Mouse (Mus musculus) bone marrow macrophage, adult 2 months (primary cell): Measurements from ENCODE around the gene Bcl2.

Source experiments
- CTCF ChIP-seq: IDR thresholded peaks from 2 replicates; pipeline ENCODE4 v1.5.1; 2012; ENCODE audit warnings: low read depth, mild to moderate bottlenecking, low read length, moderate library complexity
- POLR2A ChIP-seq: IDR thresholded peaks from 2 replicates; pipeline ENCODE4 v1.6.1; 2012; ENCODE audit warnings: mild to moderate bottlenecking, low read depth, low read length, borderline replicate concordance

- TF ChIP-seq CTCF (no peak), POLR2A (no peak)
These were observed 132.3 kb downstream of the Bcl2 start for GRCm38 (mm10) chr1:106581812-106582211.
